Mouse (Mus musculus) ovary, postnatal 36 days (tissue): Measurements from ENCODE around the gene Mpp2.
A peak's percentile ranks its signal among the peaks of the same experiment; 100 is the strongest.

ENCODE experiments used
- DNase-seq: peaks from one replicate; pipeline ENCODE4 v3.0.0; 2022; ENCODE audit warnings: low spot score, mixed read lengths

The Mpp2 gene

GRCm38 (mm10) chr11:102072729-102073128 is 15.6 kb downstream of the Mpp2 start:
- DNase-seq: no peak

GRCm38 (mm10) chr11:102070426-102070825 is 17.9 kb downstream of the Mpp2 start:
- no peak for DNase-seq

- DNase-seq: no peak
These were observed 18.7 kb downstream of the Mpp2 start for GRCm38 (mm10) chr11:102069633-102070032.

- no peak for DNase-seq
These were observed 19.3 kb downstream of the Mpp2 start for GRCm38 (mm10) chr11:102068969-102069368.

GRCm38 (mm10) chr11:102063076-102063475 is 25.2 kb downstream of the Mpp2 start:
- DNase-seq: no peak

- no peak for DNase-seq
These were observed 26.3 kb downstream of the Mpp2 start for GRCm38 (mm10) chr11:102061941-102062473.

- peak; percentile 71 for DNase-seq
These were observed 26.9 kb downstream of the Mpp2 start for GRCm38 (mm10) chr11:102061236-102061940.

GRCm38 (mm10) chr11:102053847-102054246 is 34.5 kb downstream of the Mpp2 start:
- DNase-seq: peak; percentile 54

GRCm38 (mm10) chr11:102053183-102053582 is 35.1 kb downstream of the Mpp2 start:
- no peak for DNase-seq

GRCm38 (mm10) chr11:102052697-102053096 is 35.6 kb downstream of the Mpp2 start:
- no peak for DNase-seq

GRCm38 (mm10) chr11:102051954-102052353 is 36.4 kb downstream of the Mpp2 start:
- no peak for DNase-seq

GRCm38 (mm10) chr11:102051541-102051940 is 36.8 kb downstream of the Mpp2 start:
- no peak for DNase-seq

- no peak for DNase-seq
These were observed 38.3 kb downstream of the Mpp2 start for GRCm38 (mm10) chr11:102049875-102050482.

- no peak for DNase-seq
These were observed 41.7 kb downstream of the Mpp2 start for GRCm38 (mm10) chr11:102046607-102047006.

- no peak for DNase-seq
These were observed 43.6 kb downstream of the Mpp2 start for GRCm38 (mm10) chr11:102044691-102045212.

- DNase-seq: no peak
These were observed 44.9 kb downstream of the Mpp2 start for GRCm38 (mm10) chr11:102043381-102043780.

- no peak for DNase-seq
These were observed 45.3 kb downstream of the Mpp2 start for GRCm38 (mm10) chr11:102042971-102043370.

- no peak for DNase-seq
These were observed 46.9 kb downstream of the Mpp2 start, which contains the start of gene Cd300lg for GRCm38 (mm10) chr11:102041350-102041949. TSS of gene Cd300lg (plus strand) at chr11:102041509.

GRCm38 (mm10) chr11:102040646-102041045 is 47.7 kb downstream of the Mpp2 start:
- no peak for DNase-seq

- peak; percentile 86 for DNase-seq
These were observed 48.2 kb downstream of the Mpp2 start for GRCm38 (mm10) chr11:102040138-102040524.

GRCm38 (mm10) chr11:102039487-102040137 is 48.7 kb downstream of the Mpp2 start:
- DNase-seq: no peak

- DNase-seq: no peak
These were observed 50.5 kb downstream of the Mpp2 start for GRCm38 (mm10) chr11:102037789-102038188.
